Mouse (Mus musculus): ENCODE results near the gene Slc8a1. TPM values are rescaled to one million over a fixed set of nuclear protein-coding genes. Genes with fewer than 3 reads are reported as not detected.

The Slc8a1 gene
- total RNA-seq, 1 experiment, result 0.71 TPM

- no peak overlapping the region for H3K27ac ChIP-seq (ENCODE audit: insufficient read depth, low read depth, low read length, poor library complexity, severe bottlenecking)
- H3K4me1 ChIP-seq (ENCODE audit: control insufficient read depth in 2 of 2, insufficient read depth in 2 of 2, low read length in 2 of 2, poor library complexity in 1 of 2), result no peaks in the 10 kb centered on the region
- no peak overlapping the region for H3K9ac ChIP-seq (ENCODE audit: insufficient read depth, low read depth, low read length, poor library complexity, severe bottlenecking)
- no peak for DNase-seq (ENCODE audit: low read depth, low spot score)
- no peak overlapping the region for H3K4me3 ChIP-seq (ENCODE audit: insufficient read depth in 1 of 2, low read depth in 1 of 2, low read length in 2 of 2, poor library complexity in 1 of 2, severe bottlenecking in 1 of 2)
- TF ChIP-seq ZNF384 (IDR thresholded peaks at IDR 0.05; ENCODE audit: low read depth, low read length) (no peak), ZC3H11A (IDR thresholded peaks at IDR 0.05; ENCODE audit: borderline replicate concordance, low read depth, low read length) (no peak), CHD2 (IDR thresholded peaks at IDR 0.05; ENCODE audit: low read depth, low read length) (no peak), HCFC1 (IDR thresholded peaks at IDR 0.05; ENCODE audit: borderline replicate concordance, insufficient read depth, low read length) (no peak), MAFK (IDR thresholded peaks at IDR 0.05; ENCODE audit: insufficient read depth, low read depth, low read length) (no peak)
- in situ Hi-C loops (cut with MboI; ENCODE audit: low sequenced_read_pairs in 2 of 2, unreplicated experiment in 2 of 2), result no loop called here
- no peaks in the 10 kb centered on the region for H3K36me3 ChIP-seq (ENCODE audit: control insufficient read depth, insufficient read depth, low read length, poor library complexity, severe bottlenecking)
- H3K9me3 ChIP-seq (ENCODE audit: control insufficient read depth, insufficient read depth, low read depth, low read length), result no peaks in the 10 kb centered on the region
Observed at GRCm38 (mm10) chr17:81636822-81637221, 101.4 kb downstream of the Slc8a1 start.

DNA sequence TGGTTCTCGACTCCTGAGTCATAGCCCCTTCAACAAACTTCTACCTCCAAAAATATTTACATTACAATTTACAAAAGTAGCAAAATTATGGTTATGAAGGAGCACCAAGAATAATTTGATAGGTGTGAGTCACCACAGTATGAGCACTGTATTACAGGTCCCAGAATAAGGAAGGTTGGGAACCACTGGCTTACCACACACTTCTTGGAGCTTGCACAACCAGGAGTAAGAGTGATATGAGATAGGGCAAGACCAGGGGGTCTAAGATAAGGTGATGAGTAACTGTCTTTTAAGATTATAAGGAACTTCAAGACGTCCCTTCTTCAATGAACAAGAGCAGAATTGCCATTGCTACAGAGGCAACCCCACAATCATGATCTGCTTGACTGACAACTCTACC is 107.7 kb downstream of the Slc8a1 start:
- Histone ChIP-seq H3K36me3 (ENCODE audit: control insufficient read depth, insufficient read depth, low read length, poor library complexity, severe bottlenecking) (no peaks in the 10 kb centered on the region), H3K4me3 (ENCODE audit: insufficient read depth in 1 of 2, low read depth in 1 of 2, low read length in 2 of 2, poor library complexity in 1 of 2, severe bottlenecking in 1 of 2) (no peak overlapping the region), H3K4me1 (ENCODE audit: control insufficient read depth in 2 of 2, insufficient read depth in 2 of 2, low read length in 2 of 2, poor library complexity in 1 of 2) (no peaks in the 10 kb centered on the region), H3K9ac (ENCODE audit: insufficient read depth, low read depth, low read length, poor library complexity, severe bottlenecking) (no peak overlapping the region), H3K9me3 (ENCODE audit: control insufficient read depth, insufficient read depth, low read depth, low read length) (no peaks in the 10 kb centered on the region), H3K27ac (ENCODE audit: insufficient read depth, low read depth, low read length, poor library complexity, severe bottlenecking) (no peak overlapping the region)
- TF ChIP-seq MAFK (IDR thresholded peaks at IDR 0.05; ENCODE audit: insufficient read depth, low read depth, low read length), result no peak
- no peak for TF ChIP-seq HCFC1 (IDR thresholded peaks at IDR 0.05; ENCODE audit: borderline replicate concordance, insufficient read depth, low read length)
- TF ChIP-seq ZNF384 (IDR thresholded peaks at IDR 0.05; ENCODE audit: low read depth, low read length), result no peak
- no peak for TF ChIP-seq CHD2 (IDR thresholded peaks at IDR 0.05; ENCODE audit: low read depth, low read length)
- no peak for TF ChIP-seq ZC3H11A (IDR thresholded peaks at IDR 0.05; ENCODE audit: borderline replicate concordance, low read depth, low read length)
- DNase-seq (ENCODE audit: low read depth, low spot score), result no peak
- in situ Hi-C loops (cut with MboI; ENCODE audit: low sequenced_read_pairs in 2 of 2, unreplicated experiment in 2 of 2), result no loop called here

DNA sequence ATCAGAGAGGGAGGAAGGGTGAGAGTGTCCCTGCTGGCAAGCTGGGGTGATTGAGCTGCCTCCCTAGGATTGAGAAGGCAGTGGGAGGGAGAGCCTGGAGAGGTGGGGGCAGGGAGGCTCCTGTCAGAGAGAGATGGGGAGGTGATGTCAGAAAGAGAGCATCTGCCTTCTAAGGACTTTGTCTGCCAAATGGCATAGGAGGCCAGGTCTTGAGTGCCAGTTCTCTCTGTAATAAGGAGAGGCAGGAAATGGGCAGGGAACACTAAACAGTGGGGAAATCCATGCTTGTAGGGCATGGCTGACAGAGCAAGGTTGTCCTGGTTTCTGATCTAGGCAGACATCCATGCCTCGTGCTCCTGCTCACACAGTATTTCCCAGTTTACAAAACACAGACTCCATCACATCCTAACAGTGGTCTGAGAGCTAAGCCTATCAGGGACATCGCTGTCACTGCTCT is 117.0 kb downstream of the Slc8a1 start:
- no peak for TF ChIP-seq MAFK (IDR thresholded peaks at IDR 0.05; ENCODE audit: insufficient read depth, low read depth, low read length)
- no peak for TF ChIP-seq ZC3H11A (IDR thresholded peaks at IDR 0.05; ENCODE audit: borderline replicate concordance, low read depth, low read length)
- no peak for TF ChIP-seq HCFC1 (IDR thresholded peaks at IDR 0.05; ENCODE audit: borderline replicate concordance, insufficient read depth, low read length)
- TF ChIP-seq CHD2 (IDR thresholded peaks at IDR 0.05; ENCODE audit: low read depth, low read length), result no peak
- DNase-seq (ENCODE audit: low read depth, low spot score), result no peak
- H3K27ac ChIP-seq (ENCODE audit: insufficient read depth, low read depth, low read length, poor library complexity, severe bottlenecking), result no peak overlapping the region
- H3K4me1 ChIP-seq (ENCODE audit: control insufficient read depth in 2 of 2, insufficient read depth in 2 of 2, low read length in 2 of 2, poor library complexity in 1 of 2), result no peaks in the 10 kb centered on the region
- no peaks in the 10 kb centered on the region for H3K36me3 ChIP-seq (ENCODE audit: control insufficient read depth, insufficient read depth, low read length, poor library complexity, severe bottlenecking)
- H3K9me3 ChIP-seq (ENCODE audit: control insufficient read depth, insufficient read depth, low read depth, low read length), result no peaks in the 10 kb centered on the region
- in situ Hi-C loops (cut with MboI; ENCODE audit: low sequenced_read_pairs in 2 of 2, unreplicated experiment in 2 of 2), result no loop called here
- no peak overlapping the region for H3K4me3 ChIP-seq (ENCODE audit: insufficient read depth in 1 of 2, low read depth in 1 of 2, low read length in 2 of 2, poor library complexity in 1 of 2, severe bottlenecking in 1 of 2)
- no peak overlapping the region for H3K9ac ChIP-seq (ENCODE audit: insufficient read depth, low read depth, low read length, poor library complexity, severe bottlenecking)

DNA sequence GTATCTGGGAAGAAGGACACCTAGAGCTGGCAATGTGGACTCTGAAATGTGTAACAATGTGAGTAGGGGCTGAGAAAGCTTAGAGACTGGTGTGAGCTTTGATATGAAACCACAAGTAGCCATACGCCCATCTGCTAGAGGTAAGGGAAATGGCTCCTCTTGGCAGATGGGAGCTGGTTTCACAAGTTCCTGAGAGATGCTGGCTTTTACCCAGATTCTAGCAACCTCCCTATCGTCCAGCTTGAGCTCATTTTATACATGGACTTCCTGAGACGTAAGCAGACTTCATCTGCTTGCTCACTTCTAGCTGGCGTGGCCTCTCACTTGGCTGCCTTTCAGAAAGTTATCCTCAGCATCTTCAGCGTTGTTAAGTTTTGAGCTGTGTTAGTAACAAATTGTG is 119.7 kb downstream of the Slc8a1 start:
- TF ChIP-seq HCFC1 (IDR thresholded peaks at IDR 0.05; ENCODE audit: borderline replicate concordance, insufficient read depth, low read length), result no peak
- TF ChIP-seq ZC3H11A (IDR thresholded peaks at IDR 0.05; ENCODE audit: borderline replicate concordance, low read depth, low read length), result no peak
- no peak for TF ChIP-seq CHD2 (IDR thresholded peaks at IDR 0.05; ENCODE audit: low read depth, low read length)
- no peak for TF ChIP-seq ZNF384 (IDR thresholded peaks at IDR 0.05; ENCODE audit: low read depth, low read length)
- no peak for TF ChIP-seq MAFK (IDR thresholded peaks at IDR 0.05; ENCODE audit: insufficient read depth, low read depth, low read length)
- Histone ChIP-seq H3K36me3 (ENCODE audit: control insufficient read depth, insufficient read depth, low read length, poor library complexity, severe bottlenecking) (no peaks in the 10 kb centered on the region), H3K9ac (ENCODE audit: insufficient read depth, low read depth, low read length, poor library complexity, severe bottlenecking) (no peak overlapping the region), H3K4me3 (ENCODE audit: insufficient read depth in 1 of 2, low read depth in 1 of 2, low read length in 2 of 2, poor library complexity in 1 of 2, severe bottlenecking in 1 of 2) (no peak overlapping the region), H3K27ac (ENCODE audit: insufficient read depth, low read depth, low read length, poor library complexity, severe bottlenecking) (no peak overlapping the region), H3K4me1 (ENCODE audit: control insufficient read depth in 2 of 2, insufficient read depth in 2 of 2, low read length in 2 of 2, poor library complexity in 1 of 2) (no peaks in the 10 kb centered on the region), H3K9me3 (ENCODE audit: control insufficient read depth, insufficient read depth, low read depth, low read length) (no peaks in the 10 kb centered on the region)
- no peak for DNase-seq (ENCODE audit: low read depth, low spot score)
- in situ Hi-C loops (cut with MboI; ENCODE audit: low sequenced_read_pairs in 2 of 2, unreplicated experiment in 2 of 2), result no loop called here

- in situ Hi-C loops (cut with MboI; ENCODE audit: low sequenced_read_pairs in 2 of 2, unreplicated experiment in 2 of 2), result no loop called here
- Histone ChIP-seq H3K9ac (ENCODE audit: insufficient read depth, low read depth, low read length, poor library complexity, severe bottlenecking) (no peak overlapping the region), H3K36me3 (ENCODE audit: control insufficient read depth, insufficient read depth, low read length, poor library complexity, severe bottlenecking) (no peaks in the 10 kb centered on the region), H3K4me1 (ENCODE audit: control insufficient read depth in 2 of 2, insufficient read depth in 2 of 2, low read length in 2 of 2, poor library complexity in 1 of 2) (no peaks in the 10 kb centered on the region), H3K9me3 (ENCODE audit: control insufficient read depth, insufficient read depth, low read depth, low read length) (no peaks in the 10 kb centered on the region), H3K27ac (ENCODE audit: insufficient read depth, low read depth, low read length, poor library complexity, severe bottlenecking) (no peak overlapping the region), H3K4me3 (ENCODE audit: insufficient read depth in 1 of 2, low read depth in 1 of 2, low read length in 2 of 2, poor library complexity in 1 of 2, severe bottlenecking in 1 of 2) (no peak overlapping the region)
- no peak for TF ChIP-seq HCFC1 (IDR thresholded peaks at IDR 0.05; ENCODE audit: borderline replicate concordance, insufficient read depth, low read length)
- no peak for TF ChIP-seq MAFK (IDR thresholded peaks at IDR 0.05; ENCODE audit: insufficient read depth, low read depth, low read length)
- TF ChIP-seq ZNF384 (IDR thresholded peaks at IDR 0.05; ENCODE audit: low read depth, low read length), result no peak
- TF ChIP-seq CHD2 (IDR thresholded peaks at IDR 0.05; ENCODE audit: low read depth, low read length), result no peak
- TF ChIP-seq ZC3H11A (IDR thresholded peaks at IDR 0.05; ENCODE audit: borderline replicate concordance, low read depth, low read length), result no peak
- no peak for DNase-seq (ENCODE audit: low read depth, low spot score)
Observed at GRCm38 (mm10) chr17:81616326-81616725, 121.9 kb downstream of the Slc8a1 start.

Data from ES-E14 (cell line).